Mouse (Mus musculus): ENCODE results near the gene Arhgap42. TPM values are rescaled to one million over a fixed set of nuclear protein-coding genes. Genes with fewer than 3 reads are reported as not detected.

The Arhgap42 gene
- total RNA-seq, 2 experiments from 2014 or later, result under 0.01 TPM; not detected in 1

GRCm38 (mm10) chr9:9052920-9053319 is 186.0 kb downstream of the Arhgap42 start:
- no peak for ATAC-seq (replicated peaks; ENCODE audit: low FRiP score, poor library complexity, severe bottlenecking)

- no peak for ATAC-seq (replicated peaks; ENCODE audit: low FRiP score, poor library complexity, severe bottlenecking)
Measured at GRCm38 (mm10) chr9:9051184-9051583, 187.7 kb downstream of the Arhgap42 start.

- no peak for ATAC-seq (replicated peaks; ENCODE audit: low FRiP score, poor library complexity, severe bottlenecking)
Measured at GRCm38 (mm10) chr9:9049202-9049601, 189.7 kb downstream of the Arhgap42 start.

GRCm38 (mm10) chr9:9041009-9041408 is 197.9 kb downstream of the Arhgap42 start:
- ATAC-seq (replicated peaks; ENCODE audit: low FRiP score, poor library complexity, severe bottlenecking), result no peak

GRCm38 (mm10) chr9:9037017-9037671 is 201.8 kb downstream of the Arhgap42 start:
- ATAC-seq (replicated peaks; ENCODE audit: low FRiP score, poor library complexity, severe bottlenecking), result no peak

GRCm38 (mm10) chr9:9027904-9028303 is 211.0 kb downstream of the Arhgap42 start:
- no peak for ATAC-seq (replicated peaks; ENCODE audit: low FRiP score, poor library complexity, severe bottlenecking)

- no peak for ATAC-seq (replicated peaks; ENCODE audit: low FRiP score, poor library complexity, severe bottlenecking)
Measured at GRCm38 (mm10) chr9:9027445-9027844, 211.5 kb downstream of the Arhgap42 start.

- no peak for ATAC-seq (replicated peaks; ENCODE audit: low FRiP score, poor library complexity, severe bottlenecking)
Measured at GRCm38 (mm10) chr9:9015108-9015507, 223.8 kb downstream of the Arhgap42 start.

GRCm38 (mm10) chr9:9001170-9001569 is 237.7 kb downstream of the Arhgap42 start:
- no peak for ATAC-seq (replicated peaks; ENCODE audit: low FRiP score, poor library complexity, severe bottlenecking)

GRCm38 (mm10) chr9:8996494-8996893 is 242.4 kb downstream of the Arhgap42 start:
- no peak for ATAC-seq (replicated peaks; ENCODE audit: low FRiP score, poor library complexity, severe bottlenecking)

- no peak for ATAC-seq (replicated peaks; ENCODE audit: low FRiP score, poor library complexity, severe bottlenecking)
Measured at GRCm38 (mm10) chr9:8982315-8982714, 256.6 kb downstream of the Arhgap42 start.

GRCm38 (mm10) chr9:8977775-8978174 is 261.1 kb downstream of the Arhgap42 start:
- ATAC-seq (replicated peaks; ENCODE audit: low FRiP score, poor library complexity, severe bottlenecking), result no peak

- ATAC-seq (replicated peaks; ENCODE audit: low FRiP score, poor library complexity, severe bottlenecking), result no peak
Measured at GRCm38 (mm10) chr9:8971491-8971890, 267.4 kb downstream of the Arhgap42 start, which contains the start of gene Gm16485. TSS of gene Gm16485 (plus strand) at chr9:8971791.

GRCm38 (mm10) chr9:8970240-8970639 is 268.7 kb downstream of the Arhgap42 start:
- no peak for ATAC-seq (replicated peaks; ENCODE audit: low FRiP score, poor library complexity, severe bottlenecking)

- no peak for ATAC-seq (replicated peaks; ENCODE audit: low FRiP score, poor library complexity, severe bottlenecking)
Measured at GRCm38 (mm10) chr9:8964512-8965133, 274.3 kb downstream of the Arhgap42 start.

GRCm38 (mm10) chr9:8953306-8953705 is 285.6 kb downstream of the Arhgap42 start:
- ATAC-seq (replicated peaks; ENCODE audit: low FRiP score, poor library complexity, severe bottlenecking), result no peak

All from erythroblast, adult 5-6 weeks (primary cell).